Mouse (Mus musculus): ENCODE results near the gene Gfod1. TPM values are rescaled to one million over a fixed set of nuclear protein-coding genes. Genes with fewer than 3 reads are reported as not detected.

Gfod1 gene
- polyA plus RNA-seq, 1 experiment from 2014 or later, result 0.10 TPM

GRCm38 (mm10) chr13:43235586-43235910 lies 68.4 kb downstream of the Gfod1 start:
- H3K4me3 ChIP-seq, result no peak overlapping the region
- peak overlapping the region; percentile 61 for H3K27ac ChIP-seq (replicated peaks)
- no peaks in the 10 kb centered on the region for H3K9me3 ChIP-seq (replicated peaks)
- DNase-seq (ENCODE audit: low spot score), result no peak
- H3K4me1 ChIP-seq, result peaks cover 38% of the 10 kb centered on the region
- no peaks in the 10 kb centered on the region for H3K36me3 ChIP-seq
- WGBS, result 82% methylated on average over 3 of the region's 3 CpGs
- H3K27me3 ChIP-seq (ENCODE audit: low read depth, poor library complexity, severe bottlenecking), result no peaks in the 10 kb centered on the region

GRCm38 (mm10) chr13:43234869-43235585 lies 68.9 kb downstream of the Gfod1 start:
- H3K4me1 ChIP-seq, result peaks cover 38% of the 10 kb centered on the region
- H3K36me3 ChIP-seq, result no peaks in the 10 kb centered on the region
- no peaks in the 10 kb centered on the region for H3K9me3 ChIP-seq (replicated peaks)
- DNase-seq (ENCODE audit: low spot score), result no peak
- peak overlapping the region; percentile 61 for H3K27ac ChIP-seq (replicated peaks)
- no peaks in the 10 kb centered on the region for H3K27me3 ChIP-seq (ENCODE audit: low read depth, poor library complexity, severe bottlenecking)
- H3K4me3 ChIP-seq, result no peak overlapping the region
- 79% methylated on average over 9 of the region's 9 CpGs for WGBS

GRCm38 (mm10) chr13:43233331-43233730 lies 70.6 kb downstream of the Gfod1 start:
- H3K4me3 ChIP-seq, result no peak overlapping the region
- no peaks in the 10 kb centered on the region for H3K27me3 ChIP-seq (ENCODE audit: low read depth, poor library complexity, severe bottlenecking)
- peaks cover 38% of the 10 kb centered on the region for H3K4me1 ChIP-seq
- H3K27ac ChIP-seq (replicated peaks), result peak overlapping the region; percentile 13; the same call in 1 of the 2 replicates
- no peaks in the 10 kb centered on the region for H3K36me3 ChIP-seq
- no peaks in the 10 kb centered on the region for H3K9me3 ChIP-seq (replicated peaks)
- 67% methylated on average over 4 of the region's 4 CpGs for WGBS
- DNase-seq (ENCODE audit: low spot score), result no peak

GRCm38 (mm10) chr13:43231965-43232860 lies 71.8 kb downstream of the Gfod1 start:
- Histone ChIP-seq H3K9me3 (replicated peaks) (no peaks in the 10 kb centered on the region), H3K27ac (replicated peaks) (peak overlapping the region; percentile 49), H3K4me3 (no peak overlapping the region), H3K36me3 (no peaks in the 10 kb centered on the region), H3K4me1 (peaks cover 38% of the 10 kb centered on the region), H3K27me3 (ENCODE audit: low read depth, poor library complexity, severe bottlenecking) (no peaks in the 10 kb centered on the region)
- WGBS, result 61% methylated on average over 13 of the region's 13 CpGs
- DNase-seq (ENCODE audit: low spot score), result no peak

GRCm38 (mm10) chr13:43230842-43231241 lies 73.1 kb downstream of the Gfod1 start:
- H3K4me1 ChIP-seq, result peaks cover 32% of the 10 kb centered on the region
- WGBS, result 81% methylated on average over 4 of the region's 4 CpGs
- H3K27ac ChIP-seq (replicated peaks), result no peak overlapping the region

GRCm38 (mm10) chr13:43230238-43230637 lies 73.7 kb downstream of the Gfod1 start:
- peaks cover 26% of the 10 kb centered on the region for H3K4me1 ChIP-seq
- no peak overlapping the region for H3K27ac ChIP-seq (replicated peaks)
- H3K27me3 ChIP-seq (ENCODE audit: low read depth, poor library complexity, severe bottlenecking), result no peaks in the 10 kb centered on the region
- no peaks in the 10 kb centered on the region for H3K9me3 ChIP-seq (replicated peaks)
- H3K4me3 ChIP-seq, result no peak overlapping the region
- no peaks in the 10 kb centered on the region for H3K36me3 ChIP-seq
- WGBS, result 89% methylated on average over 6 of the region's 6 CpGs
- no peak for DNase-seq (ENCODE audit: low spot score)

More at GRCm38 (mm10) chr13:43230842-43231241, 73.1 kb downstream of the Gfod1 start:
- Histone ChIP-seq H3K4me3 (no peak overlapping the region), H3K36me3 (no peaks in the 10 kb centered on the region), H3K27me3 (ENCODE audit: low read depth, poor library complexity, severe bottlenecking) (no peaks in the 10 kb centered on the region), H3K9me3 (replicated peaks) (no peaks in the 10 kb centered on the region)
- no peak for DNase-seq (ENCODE audit: low spot score)

- Histone ChIP-seq H3K4me3 (no peak overlapping the region), H3K27me3 (ENCODE audit: low read depth, poor library complexity, severe bottlenecking) (no peaks in the 10 kb centered on the region), H3K36me3 (no peaks in the 10 kb centered on the region), H3K9me3 (replicated peaks) (no peaks in the 10 kb centered on the region), H3K27ac (replicated peaks) (no peak overlapping the region), H3K4me1 (peaks cover 21% of the 10 kb centered on the region)
- WGBS, result 84% methylated on average over 3 of the region's 3 CpGs
- no peak for DNase-seq (ENCODE audit: low spot score)
Observed at GRCm38 (mm10) chr13:43229767-43230166, 74.2 kb downstream of the Gfod1 start.

GRCm38 (mm10) chr13:43228141-43228540 lies 75.8 kb downstream of the Gfod1 start:
- no peak for DNase-seq (ENCODE audit: low spot score)
- Histone ChIP-seq H3K9me3 (replicated peaks) (no peaks in the 10 kb centered on the region), H3K4me3 (no peak overlapping the region), H3K36me3 (no peaks in the 10 kb centered on the region), H3K4me1 (peaks cover 15% of the 10 kb centered on the region), H3K27me3 (ENCODE audit: low read depth, poor library complexity, severe bottlenecking) (no peaks in the 10 kb centered on the region), H3K27ac (replicated peaks) (no peak overlapping the region)
- 88% methylated on average over 6 of the region's 6 CpGs for WGBS

- WGBS, result 74% methylated on average over 10 of the region's 10 CpGs
- Histone ChIP-seq H3K27ac (replicated peaks) (no peak overlapping the region), H3K9me3 (replicated peaks) (no peaks in the 10 kb centered on the region), H3K4me3 (no peak overlapping the region), H3K4me1 (no peaks in the 10 kb centered on the region), H3K27me3 (ENCODE audit: low read depth, poor library complexity, severe bottlenecking) (no peaks in the 10 kb centered on the region), H3K36me3 (no peaks in the 10 kb centered on the region)
- DNase-seq (ENCODE audit: low spot score), result no peak
Observed at GRCm38 (mm10) chr13:43226041-43226440, 77.9 kb downstream of the Gfod1 start.

GRCm38 (mm10) chr13:43225161-43225560 lies 78.8 kb downstream of the Gfod1 start:
- H3K36me3 ChIP-seq, result no peaks in the 10 kb centered on the region
- no peaks in the 10 kb centered on the region for H3K27me3 ChIP-seq (ENCODE audit: low read depth, poor library complexity, severe bottlenecking)
- H3K27ac ChIP-seq (replicated peaks), result no peak overlapping the region
- H3K9me3 ChIP-seq (replicated peaks), result no peaks in the 10 kb centered on the region
- H3K4me3 ChIP-seq, result no peak overlapping the region
- no peaks in the 10 kb centered on the region for H3K4me1 ChIP-seq
- WGBS, result 70% methylated on average over 5 of the region's 5 CpGs
- no peak for DNase-seq (ENCODE audit: low spot score)

GRCm38 (mm10) chr13:43222084-43222483 lies 81.9 kb downstream of the Gfod1 start:
- 89% methylated on average over 1 of the region's 1 CpGs for WGBS
- H3K9me3 ChIP-seq (replicated peaks), result no peaks in the 10 kb centered on the region
- H3K4me3 ChIP-seq, result no peak overlapping the region
- H3K4me1 ChIP-seq, result peaks cover 9% of the 10 kb centered on the region
- H3K27ac ChIP-seq (replicated peaks), result no peak overlapping the region
- DNase-seq (ENCODE audit: low spot score), result no peak
- 0 out of 2 replicates have a peak, but pooled peaks cover 3% of the 10 kb centered on the region for H3K27me3 ChIP-seq (ENCODE audit: low read depth, poor library complexity, severe bottlenecking)
- no peaks in the 10 kb centered on the region for H3K36me3 ChIP-seq

- 86% methylated on average over 6 of the region's 6 CpGs for WGBS
- no peaks in the 10 kb centered on the region for H3K36me3 ChIP-seq
- no peaks in the 10 kb centered on the region for H3K9me3 ChIP-seq (replicated peaks)
- DNase-seq (ENCODE audit: low spot score), result no peak
- H3K27me3 ChIP-seq (ENCODE audit: low read depth, poor library complexity, severe bottlenecking), result 0 out of 2 replicates have a peak, but pooled peaks cover 3% of the 10 kb centered on the region
- H3K27ac ChIP-seq (replicated peaks), result no peak overlapping the region
- H3K4me3 ChIP-seq, result no peak overlapping the region
- H3K4me1 ChIP-seq, result peaks cover 10% of the 10 kb centered on the region
Observed at GRCm38 (mm10) chr13:43221290-43221689, 82.7 kb downstream of the Gfod1 start.

GRCm38 (mm10) chr13:43220635-43221034 lies 83.3 kb downstream of the Gfod1 start:
- Histone ChIP-seq H3K4me1 (peaks cover 16% of the 10 kb centered on the region), H3K9me3 (replicated peaks) (no peaks in the 10 kb centered on the region), H3K36me3 (no peaks in the 10 kb centered on the region), H3K27me3 (ENCODE audit: low read depth, poor library complexity, severe bottlenecking) (0 out of 2 replicates have a peak, but pooled peaks cover 3% of the 10 kb centered on the region), H3K4me3 (no peak overlapping the region), H3K27ac (replicated peaks) (no peak overlapping the region)
- whole genome bisulfite sequencing, result 93% methylated on average over 1 of the region's 1 CpGs
- DNase-seq (ENCODE audit: low spot score), result no peak
